Mouse (Mus musculus) thymus, postnatal 36 days (tissue): ENCODE results near the gene Paqr4.
A peak's percentile ranks its signal among the peaks of the same experiment; 100 is the strongest.

Experiments used
- DNase-seq, 2 experiments: peaks; one replicate each; pipeline ENCODE4 v3.0.0; 2022; ENCODE audit warnings: mixed read lengths in 2 of 2

Gene Paqr4

GRCm38 (mm10) chr17:23748631-23749391 is 8.1 kb upstream of the Paqr4 start:
- DNase-seq = peak; percentile 35 to 53

GRCm38 (mm10) chr17:23748026-23748425 is 7.4 kb upstream of the Paqr4 start:
- no peak for DNase-seq

DNA sequence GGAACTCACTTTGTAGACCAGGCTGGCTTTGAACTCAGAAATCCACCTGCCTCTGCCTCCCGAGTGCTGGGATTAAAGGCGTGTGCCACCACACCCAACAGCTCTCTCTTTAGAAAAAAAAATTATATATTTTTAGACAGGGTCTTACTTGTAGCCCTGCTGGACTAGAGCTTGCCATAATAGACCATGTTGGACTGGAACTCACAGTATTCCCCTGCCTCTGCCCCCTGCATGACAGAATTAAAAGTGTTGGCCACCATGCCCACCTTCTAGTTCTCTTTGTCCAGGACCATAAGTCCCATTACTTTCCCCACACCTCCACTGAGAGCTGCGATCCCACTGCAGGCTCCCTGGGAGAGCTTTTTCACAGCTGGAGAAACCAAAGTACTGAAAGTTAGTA is 6.8 kb upstream of the Paqr4 start:
- no peak for DNase-seq

DNA sequence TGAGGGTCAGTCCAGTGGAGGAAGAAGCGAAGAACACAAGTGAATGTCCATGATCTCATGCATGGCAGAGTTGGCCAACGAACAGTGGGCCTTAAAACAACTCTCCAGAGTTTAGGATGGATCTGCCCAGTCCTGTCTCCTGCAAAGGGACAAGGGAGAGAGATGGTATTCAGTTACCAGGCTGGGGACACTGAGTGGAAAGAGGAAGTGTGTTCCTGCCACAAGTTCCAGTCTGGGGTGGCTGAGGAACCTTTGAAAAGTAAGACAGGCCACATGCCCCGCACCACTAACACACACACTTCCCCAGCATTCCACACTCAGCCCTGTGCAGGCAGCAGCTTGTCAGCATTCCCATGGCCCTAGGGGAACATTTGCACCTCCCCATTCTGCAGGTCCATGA is 6.1 kb upstream of the Paqr4 start:
- no peak for DNase-seq

GRCm38 (mm10) chr17:23746311-23746710 is 5.6 kb upstream of the Paqr4 start:
- peak; percentile 21 to 41 for DNase-seq

GRCm38 (mm10) chr17:23745301-23746251 is 4.9 kb upstream of the Paqr4 start, which contains the start of gene Kremen2:
TSS of gene Kremen2 (minus strand) at chr17:23745833.
- peak; percentile 44 to 63 for DNase-seq

- peak in 1 of 2 experiments; percentile 20 for DNase-seq
Measured at GRCm38 (mm10) chr17:23744651-23745050, 4.0 kb upstream of the Paqr4 start.

DNA sequence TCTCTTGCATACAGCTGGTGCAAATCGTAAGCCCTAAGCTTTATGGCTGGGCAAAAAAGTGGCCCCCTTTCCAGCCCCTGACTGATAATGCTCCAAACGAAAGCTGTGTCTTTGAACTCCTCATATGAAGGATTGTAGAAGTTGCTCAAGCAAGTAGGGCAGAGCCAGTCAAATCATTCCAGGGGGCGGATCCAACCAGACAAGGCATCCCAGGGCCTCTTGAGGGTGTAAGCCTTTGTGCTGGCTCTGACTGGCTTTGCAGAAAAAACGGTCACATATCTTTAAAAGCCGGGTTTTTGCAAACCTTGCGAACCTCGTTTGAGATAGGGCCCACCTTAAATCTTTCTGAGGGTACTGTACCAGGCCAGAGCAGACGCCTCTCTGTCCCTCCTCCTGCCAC is 3.4 kb upstream of the Paqr4 start:
- DNase-seq = no peak

DNA sequence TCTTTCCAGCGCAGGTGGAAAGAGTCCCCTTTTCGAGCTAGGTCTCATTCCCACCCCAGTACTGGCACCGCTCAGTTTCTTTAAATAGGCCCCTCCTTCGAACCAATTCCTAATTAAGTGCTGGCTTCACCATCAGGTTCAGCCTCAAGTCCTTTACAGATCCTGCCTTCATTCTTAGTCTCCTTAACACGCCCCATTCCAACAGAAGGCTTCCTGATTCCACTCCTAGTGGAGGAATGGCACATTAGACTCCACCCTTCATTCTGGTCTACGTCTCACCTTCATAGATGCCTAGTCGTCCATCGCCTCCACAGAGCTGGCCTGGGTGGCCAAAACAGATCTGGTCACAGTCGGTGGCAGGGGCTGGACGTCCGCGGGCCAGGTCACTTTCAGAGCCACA is 2.3 kb upstream of the Paqr4 start:
- no peak for DNase-seq

GRCm38 (mm10) chr17:23742210-23742793 is 1.6 kb upstream of the Paqr4 start:
- DNase-seq = peak; percentile 40 to 57

DNA sequence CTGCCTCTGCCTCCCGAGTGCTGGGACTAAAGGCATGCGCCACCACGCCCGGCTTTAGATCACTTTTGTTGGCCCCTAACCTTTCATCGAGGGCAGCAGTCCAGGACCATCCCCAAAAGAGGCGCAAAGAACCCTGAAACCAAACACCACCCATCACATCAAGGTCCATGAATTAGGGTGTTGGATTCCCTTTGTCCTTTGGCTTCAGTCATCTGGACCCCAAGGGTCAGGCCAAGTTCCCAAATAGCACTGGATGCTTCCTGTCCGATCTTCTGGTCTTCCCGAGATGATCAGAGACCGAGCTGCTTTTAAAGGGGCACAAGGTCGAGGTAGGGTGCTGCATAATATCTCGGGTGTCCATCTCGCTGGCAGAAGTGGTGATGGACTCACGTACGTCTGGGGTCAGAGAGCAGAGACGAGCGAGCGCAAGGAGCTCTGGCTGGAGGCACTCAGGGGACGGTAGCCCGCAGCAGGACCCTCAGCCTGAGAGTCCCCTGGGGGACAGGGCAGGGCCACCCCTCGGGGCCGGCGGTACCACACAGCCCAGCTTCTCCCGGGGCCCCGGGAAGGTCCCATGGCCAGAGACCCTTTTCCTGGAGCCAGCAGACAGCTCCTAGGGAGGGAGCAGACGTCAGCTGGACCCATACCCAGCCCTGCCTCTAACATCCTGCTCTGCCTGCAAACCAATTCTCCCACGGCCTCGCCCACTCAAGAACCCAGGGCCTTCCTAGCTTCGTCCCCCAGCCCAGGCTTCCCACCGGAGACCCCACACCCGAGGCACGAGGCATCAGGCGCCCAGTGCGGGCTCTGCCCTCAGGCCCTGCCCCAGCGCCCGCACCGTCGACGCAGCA is 917 bp upstream of the Paqr4 start:
- DNase-seq = no peak

GRCm38 (mm10) chr17:23740136-23740584 is 507 bp downstream of the Paqr4 start:
- peak; percentile 64 to 75 for DNase-seq

DNA sequence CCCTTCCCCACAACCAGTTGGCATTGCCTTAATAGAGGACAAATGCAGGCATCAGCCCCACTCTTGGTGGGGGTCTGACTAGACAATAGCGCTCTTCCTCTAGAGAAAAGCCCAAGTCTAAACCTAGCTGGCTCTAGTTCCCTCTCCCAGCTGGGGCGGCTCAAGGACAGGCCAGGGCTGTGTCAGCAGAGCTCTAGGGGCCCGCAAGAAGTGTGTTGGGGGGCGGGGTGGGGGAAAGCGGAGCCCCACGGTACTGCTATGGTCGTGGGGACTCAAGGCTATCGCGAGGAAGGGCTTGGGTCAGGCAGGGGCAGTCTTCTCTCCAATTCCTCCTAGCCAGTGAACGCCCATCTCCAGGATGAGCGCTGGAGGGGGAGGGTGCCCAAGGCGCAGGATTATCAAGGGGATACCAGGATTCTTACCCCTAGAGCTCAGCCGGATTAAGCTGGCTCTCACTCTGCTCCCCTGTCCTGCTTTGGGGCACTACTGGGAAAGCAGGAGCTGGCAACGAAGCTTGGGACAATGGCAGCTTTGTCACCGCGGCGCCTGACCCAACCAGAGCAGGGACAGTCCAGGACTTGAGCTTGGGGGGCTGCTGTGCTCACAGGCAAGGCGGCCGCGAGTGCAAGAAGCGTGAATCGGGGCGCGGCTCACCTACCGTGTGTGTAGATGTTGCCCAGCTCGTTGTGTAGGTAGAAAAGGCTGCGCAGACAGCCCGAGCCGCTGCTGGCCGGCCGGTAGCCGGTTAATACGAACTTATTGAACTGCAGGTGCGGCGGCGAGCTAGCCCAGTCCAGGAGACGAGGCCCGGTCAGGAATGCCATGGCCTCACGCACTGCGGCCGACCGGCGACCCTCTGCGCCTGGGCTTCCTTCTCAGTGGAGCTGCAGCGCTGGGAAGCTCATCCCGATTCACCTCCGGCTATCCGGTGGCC is 1.2 kb downstream of the Paqr4 start:
- no peak for DNase-seq

DNA sequence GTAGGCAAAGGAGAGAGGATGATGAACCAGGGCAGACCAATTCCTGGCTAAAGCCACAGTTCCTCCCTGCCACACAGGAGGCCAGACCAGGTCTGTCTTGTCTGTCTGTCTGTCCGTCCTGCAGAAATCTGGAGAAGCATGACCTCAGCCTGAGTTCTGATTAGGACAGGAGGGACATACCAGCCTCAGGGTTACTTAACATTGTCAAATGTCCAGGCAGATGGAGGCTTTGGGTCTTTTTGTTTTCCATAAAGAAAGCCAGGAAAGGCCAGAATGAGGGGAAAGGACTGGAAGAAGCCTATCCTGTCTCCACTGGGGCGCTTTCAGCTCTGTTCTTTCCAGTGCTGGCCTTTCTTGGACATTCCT is 1.8 kb downstream of the Paqr4 start:
- no peak for DNase-seq

GRCm38 (mm10) chr17:23737493-23738445 is 2.9 kb downstream of the Paqr4 start:
- DNase-seq = peak in 1 of 2 experiments; percentile 17

DNA sequence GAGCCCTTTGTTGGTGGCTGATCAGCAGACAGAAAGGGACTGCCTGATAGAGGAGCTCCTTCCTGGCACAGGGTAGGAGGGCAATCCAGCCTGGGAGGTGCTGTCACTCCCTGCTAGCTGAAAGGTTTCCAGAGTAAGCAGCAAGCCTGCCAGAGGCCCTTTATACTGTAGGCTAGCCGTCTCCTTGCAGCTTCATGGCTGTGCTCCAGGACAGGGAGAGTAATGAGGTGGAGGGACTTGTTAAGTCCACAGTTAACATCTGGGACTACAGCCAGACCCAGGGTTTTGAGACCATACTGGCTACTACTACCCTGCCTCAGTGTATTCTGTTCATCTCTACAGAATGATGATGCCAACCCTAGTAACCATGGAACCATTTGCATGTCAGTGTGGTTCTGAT is 6.3 kb downstream of the Paqr4 start:
- DNase-seq = no peak

DNA sequence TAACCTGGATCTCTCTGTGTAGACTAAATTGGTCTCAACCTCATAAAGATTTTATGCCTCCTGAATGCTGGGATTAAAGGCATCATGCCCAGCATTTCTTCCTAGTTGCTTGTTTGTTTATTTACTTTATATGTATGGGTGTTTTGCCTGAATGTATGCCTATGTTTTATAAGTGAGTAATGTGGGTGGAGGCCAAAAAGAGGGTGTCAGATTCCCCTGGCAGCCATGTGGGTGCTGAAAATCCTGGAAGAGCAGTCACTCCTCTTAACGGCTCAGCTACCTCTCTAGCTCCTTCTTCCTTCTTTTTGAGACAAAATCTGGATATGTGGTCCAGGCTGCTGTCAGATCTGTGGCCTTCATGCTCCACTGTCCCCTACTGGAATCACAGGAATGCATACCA is 10.2 kb downstream of the Paqr4 start:
- no peak for DNase-seq

DNA sequence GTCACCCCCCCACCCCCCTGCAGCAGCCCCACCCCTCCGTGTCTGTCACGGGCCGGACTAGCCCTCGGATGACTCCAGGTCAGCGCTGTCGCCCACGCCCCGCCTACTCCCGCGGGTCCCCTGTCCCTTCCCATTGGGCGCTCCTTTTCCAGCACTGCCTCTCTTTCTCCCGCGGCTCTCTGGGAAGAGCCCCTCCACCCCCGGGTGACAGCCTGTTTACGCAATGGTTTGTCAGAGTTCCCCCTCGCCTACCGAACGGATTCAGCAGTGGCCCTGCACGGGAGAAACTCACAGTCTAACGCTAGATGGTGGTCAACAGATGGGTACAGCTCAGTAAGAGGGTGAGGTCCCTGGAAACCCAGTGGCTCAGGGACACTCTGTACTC is 13.9 kb downstream of the Paqr4 start:
- DNase-seq = no peak

- peak; percentile 95 to 96 for DNase-seq
Measured at GRCm38 (mm10) chr17:23725999-23726757, 14.5 kb downstream of the Paqr4 start, which contains the start of gene Pkmyt1. TSS of gene Pkmyt1 (plus strand) at chr17:23726336.
